Mouse (Mus musculus) left cerebral cortex, adult 8-10 months (tissue): Measurements from ENCODE around the gene Cry1. TPM values are rescaled to one million over a fixed set of nuclear protein-coding genes. Genes with fewer than 3 reads are reported as not detected.

ENCODE experiments used
- DNase-seq, 2 experiments: peaks; one replicate each; pipeline ENCODE4 v3.0.0; 2022; ENCODE audit warnings: low spot score in 2 of 2
- total RNA-seq, 4 experiments: library from RNA; stranded (reverse); gene quantifications; 2 replicates each; pipeline ENCODE4 v1.2.4; 2022

The Cry1 gene
- total RNA-seq, 4 experiments from 2014 or later, result 15.6 to 24.6 (median 19.7) TPM

GRCm38 (mm10) chr10:85161745-85162351 is 23.0 kb downstream of the Cry1 start:
- DNase-seq, result no peak

GRCm38 (mm10) chr10:85159989-85160619 is 24.8 kb downstream of the Cry1 start:
- DNase-seq, result no peak

GRCm38 (mm10) chr10:85157451-85157850 is 27.4 kb downstream of the Cry1 start:
- no peak for DNase-seq

GRCm38 (mm10) chr10:85154195-85154594 is 30.7 kb downstream of the Cry1 start:
- peak in 1 of 2 experiments; percentile 28 for DNase-seq

GRCm38 (mm10) chr10:85149226-85149625 is 35.6 kb downstream of the Cry1 start:
- no peak for DNase-seq

GRCm38 (mm10) chr10:85146282-85146681 is 38.6 kb downstream of the Cry1 start:
- no peak for DNase-seq

GRCm38 (mm10) chr10:85141465-85141864 is 43.4 kb downstream of the Cry1 start:
- DNase-seq, result no peak

- no peak for DNase-seq
Measured at GRCm38 (mm10) chr10:85136573-85136972, 48.3 kb downstream of the Cry1 start.

- no peak for DNase-seq
Measured at GRCm38 (mm10) chr10:85128453-85128852, 56.4 kb downstream of the Cry1 start.

- peak; percentile 73 to 98 for DNase-seq
Measured at GRCm38 (mm10) chr10:85127395-85128287, 57.2 kb downstream of the Cry1 start, which contains the start of gene Mterf2. TSS of gene Mterf2 (minus strand) at chr10:85128027.

GRCm38 (mm10) chr10:85125184-85125583 is 59.7 kb downstream of the Cry1 start:
- DNase-seq, result no peak

- DNase-seq, result no peak
Measured at GRCm38 (mm10) chr10:85114409-85114808, 70.5 kb downstream of the Cry1 start.

- peak in 1 of 2 experiments; percentile 32 for DNase-seq
Measured at GRCm38 (mm10) chr10:85103085-85103885, 81.6 kb downstream of the Cry1 start.

GRCm38 (mm10) chr10:85102247-85103084 is 82.4 kb downstream of the Cry1 start, which contains the start of the genes Fhl4 and Tmem263:
TSS of gene Fhl4 (minus strand) at chr10:85102495.
TSS of gene Tmem263 (plus strand) at chr10:85102627.
- DNase-seq, result peak; percentile 52 to 57

- peak in 1 of 2 experiments; percentile 27 for DNase-seq
Measured at GRCm38 (mm10) chr10:85101841-85102240, 83.0 kb downstream of the Cry1 start.

Other genes starting within 250 kb of the Cry1 start
- gene Fhl4, start 82.6 kb downstream of the Cry1 start, total RNA-seq, result 1 to 10 TPM in 3 of 4 experiments, under 1 TPM in 1; 0.81 to 1.6 (median 1.2) TPM
- gene Tmem263, start 82.4 kb downstream of the Cry1 start, total RNA-seq, result 10 to 100 TPM; 32.6 to 36.6 (median 34.5) TPM
- 10 to 100 TPM; 15.9 to 24.4 (median 18.8) TPM for gene Mterf2, start 57.0 kb downstream of the Cry1 start, total RNA-seq
- gene Btbd11, start 201.8 kb upstream of the Cry1 start, total RNA-seq, result 10 to 100 TPM; 21.3 to 31.7 (median 27.6) TPM